Mouse (Mus musculus): ENCODE data around the gene Hdac11. TPM values are rescaled to one million over a fixed set of nuclear protein-coding genes. Genes with fewer than 3 reads are reported as not detected.
"Not testable (repeated sequence)": the region's sequence is repeated elsewhere in the genome, so short reads cannot be mapped to it uniquely, and the experiment has no call there.

Gene Hdac11
- polyA plus RNA-seq, 1 experiment from 2014 or later, result 8.7 TPM

DNA sequence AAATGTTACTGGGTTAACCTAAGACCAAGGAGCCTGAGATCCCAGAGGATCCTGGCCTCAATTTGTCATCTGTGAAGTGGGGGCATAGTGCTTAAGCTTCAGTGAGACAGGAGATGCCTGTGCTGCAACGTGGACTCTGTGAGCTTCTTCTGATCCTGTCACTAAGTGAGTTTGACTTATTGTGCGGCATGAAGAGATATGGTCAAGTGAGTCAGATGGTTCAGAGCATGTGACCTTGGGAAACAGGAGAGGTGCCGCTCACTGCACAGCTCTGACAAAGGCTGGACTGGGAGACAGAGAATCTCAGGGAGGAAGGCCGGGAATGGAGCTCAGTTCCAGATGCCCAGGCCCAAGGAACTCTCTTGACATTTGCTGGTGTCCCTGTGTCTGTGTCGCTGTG lies 49.3 kb downstream of the Hdac11 start:
- no peak for ATAC-seq (replicated peaks; ENCODE audit: insufficient number of reproducible peaks, insufficient read depth, low FRiP score, low read depth)
- Histone ChIP-seq H3K4me2 (no peak overlapping the region), H3K27me3 (no peaks in the 10 kb centered on the region), H3K9ac (0 out of 2 replicates have a peak overlapping the region, but pooled peaks have one; percentile 0), H3K4me1 (replicated peaks) (peaks cover 64% of the 10 kb centered on the region), H3K27ac (no peak overlapping the region), H3K9me3 (replicated peaks) (no peaks in the 10 kb centered on the region), H3K4me3 (no peak overlapping the region), H3K36me3 (no peaks in the 10 kb centered on the region)
- 43% methylated on average over 5 of the region's 5 CpGs for WGBS

GRCm38 (mm10) chr6:91207491-91207890 lies 51.0 kb downstream of the Hdac11 start:
- 75% methylated on average over 3 of the region's 3 CpGs for WGBS
- ATAC-seq (replicated peaks; ENCODE audit: insufficient number of reproducible peaks, insufficient read depth, low FRiP score, low read depth), result no peak

DNA sequence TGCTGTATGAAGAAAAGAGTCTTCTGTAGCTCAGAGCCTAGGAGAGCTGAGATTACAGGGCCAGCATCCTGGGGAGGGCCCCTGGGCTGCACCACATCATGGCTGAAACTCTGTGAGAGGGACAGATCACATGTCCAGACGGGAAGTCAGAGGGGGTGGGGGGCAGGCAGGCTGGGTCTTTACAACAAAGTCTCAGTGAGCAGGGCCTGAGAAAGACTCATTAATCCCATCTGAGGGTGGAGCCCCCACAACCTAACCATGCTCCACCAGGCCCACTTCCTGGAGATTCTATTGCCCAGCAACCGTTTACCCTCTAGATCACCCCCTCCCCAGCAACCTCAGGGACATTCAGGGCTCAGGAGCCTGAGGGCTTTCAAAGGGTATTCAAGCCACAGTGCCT lies 53.3 kb downstream of the Hdac11 start:
- no peaks in the 10 kb centered on the region for H3K9me3 ChIP-seq (replicated peaks)
- peak overlapping the region; percentile 81 for H3K27ac ChIP-seq
- 26% methylated on average over 2 of the region's 2 CpGs for WGBS
- peaks cover 77% of the 10 kb centered on the region for H3K4me1 ChIP-seq (replicated peaks)
- no peak overlapping the region for H3K4me3 ChIP-seq
- no peak for ATAC-seq (replicated peaks; ENCODE audit: insufficient number of reproducible peaks, insufficient read depth, low FRiP score, low read depth)
- peaks cover 15% of the 10 kb centered on the region for H3K27me3 ChIP-seq
- no peak overlapping the region for H3K9ac ChIP-seq
- no peaks in the 10 kb centered on the region for H3K36me3 ChIP-seq
- H3K4me2 ChIP-seq, result no peak overlapping the region

More at GRCm38 (mm10) chr6:91207491-91207890, 51.0 kb downstream of the Hdac11 start:
- Histone ChIP-seq H3K4me3 (no peak overlapping the region), H3K9me3 (replicated peaks) (no peaks in the 10 kb centered on the region), H3K27me3 (no peaks in the 10 kb centered on the region), H3K4me1 (replicated peaks) (peaks cover 61% of the 10 kb centered on the region), H3K4me2 (no peak overlapping the region), H3K36me3 (no peaks in the 10 kb centered on the region), H3K9ac (no peak overlapping the region), H3K27ac (no peak overlapping the region)

DNA sequence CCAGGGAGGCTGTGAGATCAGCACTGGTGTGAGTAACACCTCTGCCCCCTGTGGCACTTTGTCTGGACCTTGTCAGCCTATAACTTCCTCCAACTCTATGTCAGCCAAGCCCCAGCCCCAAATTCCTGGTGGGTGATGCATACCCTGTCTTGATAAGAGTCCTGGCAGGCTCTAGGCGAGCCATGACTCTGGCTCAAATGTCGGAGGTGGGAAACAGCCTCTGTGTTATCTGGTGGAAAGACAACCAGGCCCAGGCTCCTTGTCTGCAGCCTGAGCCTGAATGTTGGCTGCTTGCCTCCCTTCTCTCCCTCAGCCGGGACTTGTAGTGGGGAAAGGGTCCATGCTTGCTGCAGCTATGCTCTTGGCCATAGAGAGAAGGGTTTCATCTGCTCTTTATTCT lies 54.4 kb downstream of the Hdac11 start:
- Histone ChIP-seq H3K4me1 (replicated peaks) (peaks cover 73% of the 10 kb centered on the region), H3K27me3 (peaks cover 22% of the 10 kb centered on the region), H3K9me3 (replicated peaks) (no peaks in the 10 kb centered on the region), H3K4me2 (no peak overlapping the region), H3K9ac (no peak overlapping the region), H3K36me3 (no peaks in the 10 kb centered on the region), H3K27ac (peak overlapping the region; percentile 81), H3K4me3 (no peak overlapping the region)
- WGBS, result 1% methylated on average over 3 of the region's 3 CpGs
- ATAC-seq (replicated peaks; ENCODE audit: insufficient number of reproducible peaks, insufficient read depth, low FRiP score, low read depth), result peak; percentile 78

- H3K4me2 ChIP-seq, result peak within 1 kb of the TSS; percentile 75
- H3K4me3 ChIP-seq, result peak within 1 kb of the TSS; percentile 55
- H3K27me3 ChIP-seq, result peaks cover 22% of the 10 kb centered on the region
- H3K36me3 ChIP-seq; ATAC-seq (replicated peaks; ENCODE audit: insufficient number of reproducible peaks, insufficient read depth, low FRiP score, low read depth); H3K9me3 ChIP-seq (replicated peaks): not testable (repeated sequence)
- H3K9ac ChIP-seq, result peak within 1 kb of the TSS; percentile 51
- peaks cover 75% of the 10 kb centered on the region for H3K4me1 ChIP-seq (replicated peaks)
- peak within 1 kb of the TSS; percentile 81 for H3K27ac ChIP-seq
These were observed 55.7 kb downstream of the Hdac11 start, which contains the start of gene Fbln2 for GRCm38 (mm10) chr6:91212155-91212554. Fbln2 (plus strand) TSS chr6:91212455.

DNA sequence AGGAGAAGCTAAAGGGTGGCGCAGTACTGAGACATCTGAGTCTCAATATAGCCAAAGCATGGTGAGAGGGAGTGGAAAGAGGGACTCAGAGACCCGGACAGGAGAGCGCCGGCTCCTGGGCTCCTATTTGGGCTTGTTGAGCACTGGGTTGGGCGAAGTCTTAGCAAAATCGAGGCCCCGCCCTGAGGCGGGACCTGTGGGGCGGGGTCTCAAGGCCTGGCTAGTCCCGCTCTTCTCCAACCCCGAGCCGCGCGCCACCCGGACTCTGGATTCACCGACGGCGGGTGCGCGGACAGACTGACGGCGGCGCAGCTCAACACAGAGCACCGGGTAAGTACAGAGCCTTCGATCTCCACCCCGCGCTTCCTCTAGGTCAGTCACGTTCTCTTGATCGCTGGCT lies 56.1 kb downstream of the Hdac11 start:
- Histone ChIP-seq H3K9me3 (replicated peaks) (no peaks in the 10 kb centered on the region), H3K27ac (peak overlapping the region; percentile 47), H3K4me1 (replicated peaks) (peaks cover 77% of the 10 kb centered on the region), H3K27me3 (peaks cover 22% of the 10 kb centered on the region), H3K4me2 (peak overlapping the region; percentile 75), H3K9ac (peak overlapping the region; percentile 51), H3K4me3 (peak overlapping the region; percentile 55), H3K36me3 (no peaks in the 10 kb centered on the region)
- 1% methylated on average over 29 of the region's 29 CpGs for whole genome bisulfite sequencing
- peak; percentile 38 for ATAC-seq (replicated peaks; ENCODE audit: insufficient number of reproducible peaks, insufficient read depth, low FRiP score, low read depth)

GRCm38 (mm10) chr6:91213287-91214218 lies 57.1 kb downstream of the Hdac11 start:
- Histone ChIP-seq H3K4me2 (peak overlapping the region; percentile 75), H3K9ac (peak overlapping the region; percentile 51), H3K27me3 (peaks cover 22% of the 10 kb centered on the region), H3K4me3 (peak overlapping the region; percentile 55), H3K9me3 (replicated peaks) (no peaks in the 10 kb centered on the region), H3K4me1 (replicated peaks) (peaks cover 76% of the 10 kb centered on the region), H3K36me3 (no peaks in the 10 kb centered on the region), H3K27ac (peak overlapping the region; percentile 47)
- 46% methylated on average over 21 of the region's 21 CpGs for WGBS
- ATAC-seq (replicated peaks; ENCODE audit: insufficient number of reproducible peaks, insufficient read depth, low FRiP score, low read depth), result no peak; the same call in 1 of the 2 replicates

DNA sequence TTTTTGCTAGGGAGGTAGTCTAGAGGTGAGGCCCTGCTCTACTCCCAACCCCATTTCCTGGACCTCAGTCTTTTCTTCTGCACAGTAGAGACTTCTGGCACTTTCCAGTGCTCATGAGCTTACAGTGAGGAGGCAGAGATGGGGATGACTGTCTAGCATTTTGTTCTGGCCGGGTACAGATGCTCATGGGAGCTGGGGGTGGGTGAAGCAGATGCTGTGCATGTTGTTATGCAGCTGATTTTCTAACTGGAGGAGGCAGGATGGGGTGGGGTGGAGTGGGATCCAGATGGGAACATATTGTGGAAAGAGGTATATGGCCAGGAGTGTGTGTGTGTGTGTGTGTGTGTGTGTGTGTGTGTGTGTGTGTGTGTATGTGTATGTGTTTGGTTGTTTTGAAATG lies 59.0 kb downstream of the Hdac11 start:
- H3K9me3 ChIP-seq (replicated peaks), result no peaks in the 10 kb centered on the region
- H3K27ac ChIP-seq, result no peak overlapping the region
- 67% methylated on average over 1 of the region's 1 CpGs for WGBS
- H3K27me3 ChIP-seq, result peaks cover 26% of the 10 kb centered on the region
- no peaks in the 10 kb centered on the region for H3K36me3 ChIP-seq
- H3K9ac ChIP-seq, result no peak overlapping the region
- no peak for ATAC-seq (replicated peaks; ENCODE audit: insufficient number of reproducible peaks, insufficient read depth, low FRiP score, low read depth)
- peaks cover 64% of the 10 kb centered on the region for H3K4me1 ChIP-seq (replicated peaks)
- H3K4me3 ChIP-seq, result no peak overlapping the region
- peak overlapping the region; percentile 75 for H3K4me2 ChIP-seq

DNA sequence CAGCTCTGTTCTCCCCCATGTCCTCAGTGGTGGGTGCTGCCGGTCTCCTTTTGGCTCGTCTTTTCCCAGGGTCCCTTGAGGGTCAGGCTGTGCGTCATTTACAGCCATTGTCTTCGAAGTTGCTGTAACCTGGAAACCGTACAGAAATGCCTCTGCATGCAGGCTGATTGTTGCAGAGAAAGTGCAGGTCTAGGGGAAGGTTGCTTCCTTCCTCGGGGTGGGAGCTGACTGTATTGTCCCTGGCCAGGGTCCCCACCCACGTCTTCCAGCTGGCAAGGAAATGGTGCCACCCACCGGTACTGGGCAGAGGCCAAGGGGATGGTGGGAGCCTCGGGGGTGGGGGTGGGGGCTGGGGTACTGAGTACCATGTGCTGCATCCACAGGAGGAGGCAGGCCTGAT lies 62.0 kb downstream of the Hdac11 start:
- H3K4me1 ChIP-seq (replicated peaks), result peaks cover 41% of the 10 kb centered on the region
- H3K27me3 ChIP-seq, result peaks cover 28% of the 10 kb centered on the region
- no peak overlapping the region for H3K4me2 ChIP-seq
- H3K36me3 ChIP-seq, result no peaks in the 10 kb centered on the region
- WGBS, result 44% methylated on average over 9 of the region's 9 CpGs
- peak; percentile 15; the same call in 1 of the 2 replicates for ATAC-seq (replicated peaks; ENCODE audit: insufficient number of reproducible peaks, insufficient read depth, low FRiP score, low read depth)
- no peak overlapping the region for H3K27ac ChIP-seq
- no peak overlapping the region for H3K9ac ChIP-seq
- H3K9me3 ChIP-seq (replicated peaks), result no peaks in the 10 kb centered on the region
- H3K4me3 ChIP-seq, result no peak overlapping the region

- H3K27ac ChIP-seq, result no peak overlapping the region
- no peak overlapping the region for H3K4me2 ChIP-seq
- H3K4me3 ChIP-seq, result no peak overlapping the region
- H3K36me3 ChIP-seq, result no peaks in the 10 kb centered on the region
- WGBS, result 54% methylated on average over 3 of the region's 3 CpGs
- no peak overlapping the region for H3K9ac ChIP-seq
- no peaks in the 10 kb centered on the region for H3K9me3 ChIP-seq (replicated peaks)
- H3K4me1 ChIP-seq (replicated peaks), result peaks cover 39% of the 10 kb centered on the region
- peaks cover 24% of the 10 kb centered on the region for H3K27me3 ChIP-seq
- no peak for ATAC-seq (replicated peaks; ENCODE audit: insufficient number of reproducible peaks, insufficient read depth, low FRiP score, low read depth)
These were observed 62.4 kb downstream of the Hdac11 start for GRCm38 (mm10) chr6:91218871-91219270.

GRCm38 (mm10) chr6:91220062-91220461 lies 63.6 kb downstream of the Hdac11 start:
- no peak overlapping the region for H3K27ac ChIP-seq
- no peak for ATAC-seq (replicated peaks; ENCODE audit: insufficient number of reproducible peaks, insufficient read depth, low FRiP score, low read depth)

GRCm38 (mm10) chr6:91221094-91221493 lies 64.6 kb downstream of the Hdac11 start:
- no peak for ATAC-seq (replicated peaks; ENCODE audit: insufficient number of reproducible peaks, insufficient read depth, low FRiP score, low read depth)
- H3K4me1 ChIP-seq (replicated peaks), result peaks cover 43% of the 10 kb centered on the region
- no peak overlapping the region for H3K4me2 ChIP-seq
- no peaks in the 10 kb centered on the region for H3K36me3 ChIP-seq
- H3K4me3 ChIP-seq, result no peak overlapping the region
- H3K9me3 ChIP-seq (replicated peaks), result no peaks in the 10 kb centered on the region
- peaks cover 11% of the 10 kb centered on the region for H3K27me3 ChIP-seq
- no peak overlapping the region for H3K27ac ChIP-seq
- no peak overlapping the region for H3K9ac ChIP-seq
- 1% methylated on average over 3 of the region's 3 CpGs for WGBS

More at GRCm38 (mm10) chr6:91220062-91220461, 63.6 kb downstream of the Hdac11 start:
- H3K36me3 ChIP-seq, result no peaks in the 10 kb centered on the region
- no peak overlapping the region for H3K4me2 ChIP-seq
- no peak overlapping the region for H3K4me3 ChIP-seq
- peaks cover 40% of the 10 kb centered on the region for H3K4me1 ChIP-seq (replicated peaks)
- peaks cover 15% of the 10 kb centered on the region for H3K27me3 ChIP-seq
- no peaks in the 10 kb centered on the region for H3K9me3 ChIP-seq (replicated peaks)
- H3K9ac ChIP-seq, result no peak overlapping the region
